Mouse (Mus musculus): ENCODE data around the gene Vmn1r207-ps.
"Not testable (repeated sequence)": the region's sequence is repeated elsewhere in the genome, so short reads cannot be mapped to it uniquely, and the experiment has no call there.

The Vmn1r207-ps gene

GRCm38 (mm10) chr13:22729529-22729928 is at the start of gene Vmn1r207-ps:
TSS of gene Vmn1r207-ps (minus strand) at chr13:22729629.
- DNase-seq (ENCODE audit: low spot score in 2 of 2), result not testable (repeated sequence)

DNA sequence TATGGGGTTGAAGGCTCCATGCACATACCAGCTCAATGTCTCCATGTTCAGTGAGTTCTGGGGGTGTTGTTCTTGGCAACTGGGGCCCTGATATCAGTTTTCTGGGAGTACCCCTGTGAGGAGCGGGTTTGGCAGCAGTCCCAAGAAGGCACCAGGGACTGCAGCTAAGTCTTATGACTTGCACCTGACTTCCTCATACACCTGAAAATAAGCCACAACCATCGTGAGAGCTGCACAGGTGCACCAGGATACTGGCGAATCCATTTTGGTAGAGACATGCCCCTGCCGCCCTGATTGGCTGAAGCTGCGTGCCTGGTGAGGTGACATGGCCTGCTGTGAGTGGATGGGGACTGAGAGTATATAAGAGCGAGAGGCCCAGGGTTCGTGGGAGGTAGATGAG is 47.9 kb upstream of the Vmn1r207-ps start, which contains the start of gene Vmn1r208:
Gene Vmn1r208, minus strand, starts transcription at position 101 of the 400 bp plus-strand sequence.
- not testable (repeated sequence) for DNase-seq (ENCODE audit: low spot score in 2 of 2)

GRCm38 (mm10) chr13:22771592-22771991 is 42.2 kb upstream of the Vmn1r207-ps start:
- DNase-seq (ENCODE audit: low spot score in 2 of 2), result not testable (repeated sequence)

DNA sequence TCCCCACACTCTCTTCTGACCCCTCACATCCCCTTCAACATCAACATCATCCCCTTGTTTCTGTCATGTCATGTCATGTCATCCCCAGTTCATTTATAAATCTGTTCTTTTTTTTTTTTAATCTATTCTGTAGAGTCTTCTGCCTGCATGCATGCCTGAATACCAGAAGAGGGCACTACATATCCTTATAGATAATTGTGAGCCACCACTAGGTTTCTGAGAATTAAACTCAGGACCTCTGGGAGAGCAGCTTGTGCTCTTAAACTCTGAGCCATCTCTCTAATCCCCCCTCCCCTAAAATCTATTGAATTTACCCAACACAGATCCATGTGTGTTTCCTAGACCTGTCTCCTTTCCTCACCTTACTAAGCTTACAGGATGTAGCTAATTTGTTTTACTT is 18.1 kb upstream of the Vmn1r207-ps start:
- no peak for DNase-seq (ENCODE audit: low spot score in 2 of 2)

DNA sequence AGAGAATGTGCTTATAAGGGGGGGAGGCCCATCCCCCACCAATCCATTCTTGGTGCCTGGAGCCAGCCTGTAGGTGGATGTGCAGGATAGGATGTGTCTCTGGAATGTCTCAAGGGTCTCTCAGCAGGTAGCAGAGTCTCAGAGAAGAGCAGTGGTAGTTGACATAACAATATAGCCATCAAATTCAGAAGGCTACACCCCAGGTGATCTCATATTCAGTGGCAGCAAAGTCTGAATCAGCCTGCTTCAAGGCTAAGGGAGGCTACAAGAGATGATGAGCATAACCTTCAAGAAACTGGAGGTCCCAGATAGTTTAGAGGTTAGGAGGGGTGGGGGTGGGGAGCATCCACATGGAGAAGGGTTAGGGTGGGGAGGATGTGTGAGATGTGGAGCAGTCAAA is 22.5 kb downstream of the Vmn1r207-ps start:
- not testable (repeated sequence) for DNase-seq (ENCODE audit: low spot score in 2 of 2)

- DNase-seq (ENCODE audit: low spot score in 2 of 2), result not testable (repeated sequence)
Measured at GRCm38 (mm10) chr13:22702951-22703350, 26.5 kb downstream of the Vmn1r207-ps start.

Measured in right cerebral cortex, postnatal 36 days (tissue).